ENCODE assay signal across 9 mouse cellular contexts in genomic region chr9:54500832-54501452, GRCm38 (mm10). TPM values are rescaled to one million over a fixed set of nuclear protein-coding genes. Genes with fewer than 3 reads are reported as not detected.
DNase-seq lines count a peak whose midpoint lies in the region; ATAC-seq and TF ChIP-seq lines count a peak whose summit lies in the region.
"Had no signal": no experiment of that assay in that cellular context is flagged by ENCODE, and none has a peak within 500 bp of the region (broad histone marks: within the 10 kb centered on the region; RNA-seq: fewer than 3 reads in every experiment).

No protein-coding gene starts in this region.

- H3K4me2 ChIP-seq in kidney, embryonic 15.5 days = peak overlapping the region; percentile 99
- peak overlapping the region; percentile 76 for H3K4me2 ChIP-seq in liver, postnatal 0 days (ENCODE audit: low read depth, low read length)

- no peak for TF ChIP-seq CTCF in liver, postnatal 0 days (IDR thresholded peaks at IDR 0.05; ENCODE audit: low read depth)

- H3K36me3 ChIP-seq in kidney, embryonic 15.5 days = no peaks in the 10 kb centered on the region
- H3K36me3 ChIP-seq in liver, postnatal 0 days (replicated peaks; ENCODE audit: insufficient read depth, low read length) = no peaks in the 10 kb centered on the region

- peaks cover 15% of the 10 kb centered on the region for H3K4me1 ChIP-seq in kidney, embryonic 15.5 days
- H3K4me1 ChIP-seq in liver, postnatal 0 days (ENCODE audit: insufficient read depth) = peaks cover 8% of the 10 kb centered on the region; the same call in 1 of the 2 replicates

- H3K27me3 ChIP-seq in kidney, embryonic 15.5 days = peaks cover 18% of the 10 kb centered on the region
- peaks cover 13% of the 10 kb centered on the region; the same call in 1 of the 2 replicates for H3K27me3 ChIP-seq in liver, postnatal 0 days (ENCODE audit: insufficient read depth, low read length)

- H3K9me3 ChIP-seq in kidney, embryonic 15.5 days (replicated peaks) = no peaks in the 10 kb centered on the region
- H3K9me3 ChIP-seq in liver, postnatal 0 days (ENCODE audit: low read length) = no peaks in the 10 kb centered on the region

- peak overlapping the region; percentile 62 for H3K9ac ChIP-seq in kidney, embryonic 15.5 days
- H3K9ac ChIP-seq in liver, postnatal 0 days (replicated peaks) = peak overlapping the region; percentile 79

- peak; percentile 6; the same call in 1 of the 2 replicates for ATAC-seq in frontal cortex, adult (ENCODE audit: low TSS enrichment)
- ATAC-seq in kidney, embryonic 15.5 days (replicated peaks; ENCODE audit: low FRiP score) = no peak; the same call in 1 of the 2 replicates
- no peak for ATAC-seq in liver, postnatal 0 days

- H3K4me3 ChIP-seq in kidney, embryonic 15.5 days (replicated peaks) = peak overlapping the region; percentile 81
- H3K4me3 ChIP-seq in liver, postnatal 0 days (ENCODE audit: low read depth, low read length) = peak overlapping the region; percentile 68

- no peak for DNase-seq in frontal cortex, postnatal 25 days (ENCODE audit: low spot score in 2 of 2)
- DNase-seq in ES-CJ7 (ENCODE audit: low read depth, low spot score) = peak; percentile 26
- DNase-seq in cerebellum, postnatal 36 days = peak; percentile 69 to 73
- DNase-seq in gastrocnemius, postnatal 4 days (ENCODE audit: low spot score in 2 of 2) = peak; percentile 25 to 31
- DNase-seq in liver, postnatal 0 days = no peak
- DNase-seq in ovary, postnatal 10 days (ENCODE audit: low spot score) = peak; percentile 21

- peak overlapping the region; percentile 60; the same call in 1 of the 2 replicates for H3K27ac ChIP-seq in kidney, embryonic 15.5 days
- H3K27ac ChIP-seq in liver, postnatal 0 days (ENCODE audit: low read depth) = peak overlapping the region; percentile 87

- TF ChIP-seq EP300 in liver, postnatal 0 days (IDR thresholded peaks at IDR 0.05; ENCODE audit: low read depth) = no peak

- under 1% methylated on average over 43 of the region's 43 CpGs for WGBS in kidney, embryonic 15.5 days
- 2% methylated on average over 43 of the region's 43 CpGs for WGBS in liver, postnatal 0 days (ENCODE audit: insufficient replicate concordance)

RNA-seq across cellular contexts. Expression of gene Dmxl2, which starts 0.5 kb away (rescaled TPM):
- total RNA-seq in gastrocnemius, postnatal 4 days (2021) = 1 to 10 TPM; 7.1 to 8.7 TPM
- polyA plus RNA-seq in kidney, embryonic 15.5 days (2015; fragmentation: Nextera tagmentation; extraction: Ambion mirVana) = 6.3 and 6.5 TPM in 2 replicates
- polyA plus RNA-seq in liver, postnatal 0 days (2015; fragmentation: Nextera tagmentation; extraction: Ambion mirVana) = 3.3 and 3.8 TPM in 2 replicates

RNA-seq across cellular contexts. Expression of gene Sh2d7, which starts 37.8 kb away (rescaled TPM):
- not detected for total RNA-seq in gastrocnemius, postnatal 4 days (2021)
- polyA plus RNA-seq in kidney, embryonic 15.5 days (2015; fragmentation: Nextera tagmentation; extraction: Ambion mirVana) = not detected in 2 replicates
- polyA plus RNA-seq in liver, postnatal 0 days (2015; fragmentation: Nextera tagmentation; extraction: Ambion mirVana) = not detected in 2 replicates
- total RNA-seq: heart, postnatal 10 days had no signal

RNA-seq across cellular contexts. Expression of gene Cib2, which starts 59.1 kb away (rescaled TPM):
- 10 to 100 TPM; 18.5 to 24.5 TPM for total RNA-seq in gastrocnemius, postnatal 4 days (2021)
- 15.9 and 17.4 TPM in 2 replicates for polyA plus RNA-seq in kidney, embryonic 15.5 days (2015; fragmentation: Nextera tagmentation; extraction: Ambion mirVana)
- 0.99 and 1.3 TPM in 2 replicates for polyA plus RNA-seq in liver, postnatal 0 days (2015; fragmentation: Nextera tagmentation; extraction: Ambion mirVana)

Comparison
In these comparisons a context has a peak if more than half of its experiments do, and no peak if none do; other contexts are left out.
1. DNase-seq: peak in ES-CJ7 (single experiment), cerebellum, postnatal 36 days (2 of 2), gastrocnemius, postnatal 4 days (2 of 2) and ovary, postnatal 10 days (single experiment); none in frontal cortex, postnatal 25 days (0 of 2) and liver, postnatal 0 days (single experiment).